Mouse (Mus musculus): ENCODE data around the gene Gm33815. TPM values are rescaled to one million over a fixed set of nuclear protein-coding genes. Genes with fewer than 3 reads are reported as not detected.

Gm33815 gene
- polyA plus RNA-seq (2014; fragmentation: Illumina TruSeq; extraction: RNeasy Lipid Tissue Mini Kit (QIAGEN cat#74804); ENCODE audit: low read depth, low replicate concordance): not detected

GRCm38 (mm10) chrY:69320832-69321231 lies at the start of gene Gm33815:
Gm33815 (plus strand) TSS chrY:69321132.

